Mouse (Mus musculus) inflammation-experienced regulatory T-cells, adult 16 weeks (primary cell): ENCODE results near the gene Mnat1. TPM values are rescaled to one million over a fixed set of nuclear protein-coding genes. Genes with fewer than 3 reads are reported as not detected.

Experiments
- polyA plus RNA-seq: library from polyadenylated mRNA; unstranded; fragments of 100-300 nt; shearing (Covaris generic); gene quantifications from one replicate; pipeline ENCODE4 v1.2.1, GENCODE M21; 2017

The Mnat1 gene
- polyA plus RNA-seq: 32.1 TPM

DNA sequence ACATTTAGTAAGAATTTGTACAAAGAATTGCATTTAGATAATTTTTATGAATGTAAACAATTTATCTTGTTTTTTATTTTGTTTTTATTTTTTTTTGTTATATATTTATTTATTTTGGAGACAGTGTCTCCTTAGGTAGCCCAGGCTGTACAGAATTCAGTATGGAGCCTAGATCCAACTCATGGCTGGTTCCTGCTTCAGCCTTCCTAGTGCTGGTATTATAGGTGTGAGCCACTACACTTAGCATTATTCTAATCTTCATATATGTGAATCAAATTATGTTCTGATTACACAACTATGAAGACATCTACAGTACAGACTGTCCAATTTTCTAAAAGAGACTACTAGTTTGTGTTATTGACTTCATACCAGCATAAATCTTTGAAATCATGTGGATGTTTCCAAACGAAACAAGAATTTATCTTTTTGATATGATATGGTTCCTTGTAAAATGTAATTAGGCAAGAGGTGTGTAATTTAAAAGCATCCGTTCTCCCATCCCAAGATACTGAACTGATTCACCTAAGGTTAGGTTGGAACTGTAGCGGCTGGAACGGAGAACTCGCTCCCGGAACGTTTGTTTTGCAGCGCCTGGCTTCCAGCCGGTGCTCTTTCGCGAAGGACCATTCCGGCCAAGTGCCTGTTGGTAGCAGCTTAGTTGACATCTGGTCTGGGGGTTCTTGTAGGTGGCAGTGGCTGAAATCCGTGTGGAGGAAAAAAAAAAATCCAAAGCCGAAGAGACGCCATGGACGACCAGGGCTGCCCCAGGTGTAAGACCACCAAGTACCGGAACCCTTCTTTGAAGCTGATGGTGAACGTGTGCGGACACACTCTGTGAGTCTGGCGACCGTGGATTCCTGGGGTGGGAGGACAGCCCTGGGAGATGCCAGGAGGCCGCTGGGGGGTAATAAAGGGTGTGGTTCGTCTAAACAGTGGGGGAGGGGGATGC is at the start of gene Mnat1:
Mnat1 (plus strand) TSS at position 625 of the 949 bp plus-strand sequence.

DNA sequence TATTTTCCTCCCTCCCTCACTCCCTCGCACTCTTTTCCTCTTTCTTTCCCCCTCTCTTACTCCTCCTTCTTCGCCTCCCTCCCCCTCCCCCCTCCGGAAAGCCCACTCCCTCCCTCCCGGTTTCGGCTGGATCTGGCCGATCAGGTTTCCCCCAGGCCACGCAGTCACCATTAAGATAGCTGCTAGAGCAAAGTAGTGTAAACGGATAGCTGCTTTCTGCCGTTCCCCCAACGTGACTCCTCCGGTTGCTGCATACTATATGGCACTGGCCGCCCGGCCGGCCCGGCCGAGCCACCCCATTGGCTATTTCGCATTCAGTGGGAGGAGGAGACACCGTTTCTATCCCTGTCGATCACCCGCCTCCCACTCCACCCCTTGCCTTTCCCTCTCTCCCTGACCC is 10.3 kb upstream of the Mnat1 start, which contains the start of gene Six4:
Six4 (minus strand) TSS at position 261 of the 400 bp plus-strand sequence.

DNA sequence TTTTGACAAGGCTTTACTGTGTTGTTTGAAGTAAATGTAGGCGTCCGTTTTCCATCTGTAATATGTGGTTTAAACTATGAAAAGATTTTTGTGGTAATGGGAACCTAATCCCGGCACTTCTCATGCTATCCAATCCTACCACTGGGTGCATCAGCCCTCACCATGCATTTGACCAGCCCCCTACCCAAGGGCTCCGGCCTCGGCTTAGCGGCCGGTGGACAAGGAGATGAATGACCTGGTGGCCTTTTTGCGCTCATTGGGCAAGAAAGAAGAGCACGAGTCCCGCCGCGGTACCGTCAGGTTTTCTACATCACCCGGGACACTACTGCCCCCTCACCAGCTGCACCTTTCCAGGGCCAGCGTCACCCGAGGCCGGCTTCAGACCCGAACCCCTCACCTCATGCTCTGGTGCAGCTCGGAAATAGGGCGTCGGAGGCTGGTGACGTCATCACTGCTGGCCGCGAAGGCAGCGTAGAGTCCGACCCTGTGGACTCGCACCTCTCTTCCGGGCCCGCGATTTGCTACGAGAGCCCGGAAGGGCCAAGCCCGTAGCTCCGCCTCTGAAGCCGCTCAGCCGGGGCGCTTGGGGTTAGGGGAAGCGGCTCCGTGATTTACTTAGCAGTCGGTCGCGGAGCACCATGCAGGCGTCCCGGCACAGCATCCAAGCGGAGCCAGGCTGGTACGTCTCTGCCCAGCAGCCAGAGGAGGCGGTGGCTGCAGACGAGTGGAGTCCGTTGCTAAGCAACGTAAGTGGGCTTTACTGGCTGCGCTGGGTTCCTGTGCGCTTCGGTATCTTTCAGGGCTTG is 163.0 kb downstream of the Mnat1 start, which contains the start of the genes Trmt5 and Slc38a6:
Trmt5 (minus strand) TSS at position 424 of the 806 bp plus-strand sequence.
Slc38a6 (plus strand) TSS at position 493 of the 806 bp plus-strand sequence.

Other genes starting within 250 kb of the Mnat1 start
- not detected for gene Six6, start 183.8 kb upstream of the Mnat1 start, polyA plus RNA-seq
- gene 4930447C04Rik, start 182.9 kb upstream of the Mnat1 start, polyA plus RNA-seq: not detected
- not detected for gene Six1, start 69.8 kb upstream of the Mnat1 start, polyA plus RNA-seq
- gene Six4, start 10.3 kb upstream of the Mnat1 start, polyA plus RNA-seq: 0.06 TPM
- gene Trmt5, start 163.0 kb downstream of the Mnat1 start, polyA plus RNA-seq: 22.6 TPM
- 6.5 TPM for gene Slc38a6, start 163.1 kb downstream of the Mnat1 start, polyA plus RNA-seq